Mouse (Mus musculus) bone marrow, adult 2 months (tissue): ENCODE results near the gene Stk24. TPM values are rescaled to one million over a fixed set of nuclear protein-coding genes. Genes with fewer than 3 reads are reported as not detected.

Experiments used
- H3K27ac ChIP-seq: fragments of 200-500 bp; 2 replicates; pipeline ENCODE4 v1.5.1; 2012; ENCODE audit warnings: low read depth, mild to moderate bottlenecking, control low read depth, inconsistent platforms, low read length; ENCODE audit not compliant: control insufficient read depth, poor library complexity, insufficient read depth
- H3K4me1 ChIP-seq: fragments of 200-500 bp; 2 replicates; pipeline ENCODE4 v1.6.1; 2011; ENCODE audit warnings: low read length; ENCODE audit not compliant: control insufficient read depth, insufficient read depth
- H3K4me3 ChIP-seq: fragments of 200-500 bp; replicated peaks from 2 replicates; pipeline ENCODE3; 2011; ENCODE audit warnings: mild to moderate bottlenecking, low read depth, low read length, control low read depth; ENCODE audit not compliant: control insufficient read depth
- CTCF ChIP-seq: fragments of 200-500 bp; IDR thresholded peaks from 2 replicates; pipeline ENCODE4 v1.5.1; 2011; ENCODE audit warnings: low read length, control low read depth; ENCODE audit not compliant: control insufficient read depth, insufficient read depth
- POLR2A ChIP-seq: fragments of 200-500 bp; IDR thresholded peaks from 2 replicates; pipeline ENCODE4 v1.6.1; 2011; ENCODE audit warnings: low read depth, mild to moderate bottlenecking, control low read depth, low read length, borderline replicate concordance; ENCODE audit not compliant: control insufficient read depth
- WGBS: fragments of 180-500 bp; shearing (Covaris S2); methylation state at CpG from one replicate; pipeline ENCODE4 v1.1.7; 2018; 5-methylcytosine and 5-hydroxymethylcytosine counted together
- polyA plus RNA-seq: library from polyadenylated mRNA; stranded (reverse); fragments of >200 nt; gene quantifications from 2 replicates; pipeline ENCODE4 v1.2.4, GENCODE M21; 2011; ENCODE audit warnings: low replicate concordance; ENCODE audit not compliant: missing spikeins, insufficient read depth, insufficient read length

Stk24 gene
- polyA plus RNA-seq, 1 experiment = 39.7 TPM

- 13% methylated on average over 5 of the region's 5 CpGs for WGBS
- peaks cover 36% of the 10 kb centered on the region for H3K4me1 ChIP-seq
- peak overlapping the region; percentile 71 for H3K27ac ChIP-seq
- TF ChIP-seq POLR2A (no peak), CTCF (no peak)
- no peak overlapping the region for H3K4me3 ChIP-seq
Measured at GRCm38 (mm10) chr14:121371911-121372820, 7.6 kb downstream of the Stk24 start.

- Histone ChIP-seq H3K4me1 (peaks cover 48% of the 10 kb centered on the region), H3K4me3 (no peak overlapping the region), H3K27ac (peak overlapping the region; percentile 3; the same call in 1 of the 2 replicates)
- no peak for TF ChIP-seq POLR2A
- WGBS = 39% methylated on average over 5 of the region's 5 CpGs
Measured at GRCm38 (mm10) chr14:121369385-121369784, 10.4 kb downstream of the Stk24 start.

GRCm38 (mm10) chr14:121368108-121368705 lies 11.6 kb downstream of the Stk24 start:
- TF ChIP-seq CTCF (no peak), POLR2A (no peak)
- no peak overlapping the region for H3K27ac ChIP-seq
- 69% methylated on average over 4 of the region's 4 CpGs for WGBS
- H3K4me1 ChIP-seq = peaks cover 47% of the 10 kb centered on the region
- no peak overlapping the region for H3K4me3 ChIP-seq

- TF ChIP-seq CTCF (no peak), POLR2A (no peak)
- H3K4me1 ChIP-seq = peaks cover 44% of the 10 kb centered on the region
- peak overlapping the region; percentile 37 for H3K4me3 ChIP-seq
- peak overlapping the region; percentile 79 for H3K27ac ChIP-seq
- 4% methylated on average over 17 of the region's 17 CpGs for WGBS
Measured at GRCm38 (mm10) chr14:121365991-121366728, 13.7 kb downstream of the Stk24 start.

- no peak for TF ChIP-seq CTCF
- no peak for TF ChIP-seq POLR2A
- Histone ChIP-seq H3K4me3 (no peak overlapping the region), H3K4me1 (peaks cover 44% of the 10 kb centered on the region), H3K27ac (peak overlapping the region; percentile 79)
- WGBS = 24% methylated on average over 7 of the region's 7 CpGs
Measured at GRCm38 (mm10) chr14:121365390-121365789, 14.4 kb downstream of the Stk24 start.

- WGBS = 65% methylated on average over 7 of the region's 7 CpGs
- no peak overlapping the region for H3K4me3 ChIP-seq
- TF ChIP-seq POLR2A = no peak
- TF ChIP-seq CTCF = no peak
- peaks cover 43% of the 10 kb centered on the region for H3K4me1 ChIP-seq
- H3K27ac ChIP-seq = 0 out of 2 replicates have a peak overlapping the region, but pooled peaks have one; percentile 45
Measured at GRCm38 (mm10) chr14:121364282-121364681, 15.5 kb downstream of the Stk24 start.

- TF ChIP-seq CTCF (no peak; the same call in 1 of the 2 replicates), POLR2A (no peak)
- WGBS = 49% methylated on average over 17 of the region's 17 CpGs
- peak overlapping the region; percentile 22; the same call in 1 of the 2 replicates for H3K27ac ChIP-seq
- H3K4me3 ChIP-seq = no peak overlapping the region
- peaks cover 26% of the 10 kb centered on the region for H3K4me1 ChIP-seq
Measured at GRCm38 (mm10) chr14:121361319-121362114, 18.3 kb downstream of the Stk24 start.

GRCm38 (mm10) chr14:121359850-121360249 lies 20.0 kb downstream of the Stk24 start:
- no peak overlapping the region for H3K4me3 ChIP-seq
- WGBS = 63% methylated on average over 8 of the region's 8 CpGs
- no peak overlapping the region for H3K27ac ChIP-seq
- H3K4me1 ChIP-seq = peaks cover 22% of the 10 kb centered on the region
- TF ChIP-seq CTCF (no peak), POLR2A (no peak)
